Mouse (Mus musculus): ENCODE data around the gene Grik5. TPM values are rescaled to one million over a fixed set of nuclear protein-coding genes. Genes with fewer than 3 reads are reported as not detected.

The Grik5 gene
- polyA plus RNA-seq, 1 experiment from 2014 or later, result 8.3 TPM

- H3K4me2 ChIP-seq (ENCODE audit: low read length), result no peak overlapping the region
- peaks cover 4 to 8% of the 10 kb centered on the region in 2 experiments; a peak in 3 of 4 replicates for H3K4me1 ChIP-seq (ENCODE audit: control insufficient read depth in 2 of 2, insufficient read depth in 2 of 2, low read length in 2 of 2)
- no peak overlapping the region for H3K27ac ChIP-seq (replicated peaks in 1 of 2; ENCODE audit: control insufficient read depth in 1 of 2, insufficient read depth in 1 of 2, low read depth in 2 of 2, low read length in 2 of 2)
- peaks cover 26% of the 10 kb centered on the region for H3K27me3 ChIP-seq (ENCODE audit: control insufficient read depth, insufficient read depth, low read length)
- no peaks in the 10 kb centered on the region for H3K9me3 ChIP-seq (ENCODE audit: control insufficient read depth, low read length)
- H3K36me3 ChIP-seq (ENCODE audit: control insufficient read depth, insufficient read depth, low read length), result no peaks in the 10 kb centered on the region
- H3K9ac ChIP-seq (ENCODE audit: low read length), result no peak overlapping the region
- no peak overlapping the region for H3K4me3 ChIP-seq (ENCODE audit: control insufficient read depth in 1 of 2, insufficient read depth in 1 of 2, low read depth in 1 of 2, low read length in 2 of 2)
- WGBS, result 62% methylated on average over 12 of the region's 12 CpGs
- ATAC-seq (ENCODE audit: insufficient number of reproducible peaks, insufficient read depth, low FRiP score, low read depth), result no peak
These were observed 71.4 kb downstream of the Grik5 start for GRCm38 (mm10) chr7:25000711-25001110.

- no peaks in the 10 kb centered on the region for H3K9me3 ChIP-seq (ENCODE audit: control insufficient read depth, low read length)
- no peak for ATAC-seq (ENCODE audit: insufficient number of reproducible peaks, insufficient read depth, low FRiP score, low read depth)
- H3K36me3 ChIP-seq (ENCODE audit: control insufficient read depth, insufficient read depth, low read length), result no peaks in the 10 kb centered on the region
- no peak overlapping the region for H3K4me2 ChIP-seq (ENCODE audit: low read length)
- no peak overlapping the region for H3K9ac ChIP-seq (ENCODE audit: low read length)
- peaks cover 0 to 4% of the 10 kb centered on the region in 2 experiments; a peak in 2 of 4 replicates for H3K4me1 ChIP-seq (ENCODE audit: control insufficient read depth in 2 of 2, insufficient read depth in 2 of 2, low read length in 2 of 2)
- whole genome bisulfite sequencing, result 67% methylated on average over 7 of the region's 7 CpGs
- H3K27me3 ChIP-seq (ENCODE audit: control insufficient read depth, insufficient read depth, low read length), result peaks cover 21% of the 10 kb centered on the region
- no peak overlapping the region for H3K4me3 ChIP-seq (ENCODE audit: control insufficient read depth in 1 of 2, insufficient read depth in 1 of 2, low read depth in 1 of 2, low read length in 2 of 2)
- H3K27ac ChIP-seq (replicated peaks in 1 of 2; ENCODE audit: control insufficient read depth in 1 of 2, insufficient read depth in 1 of 2, low read depth in 2 of 2, low read length in 2 of 2), result no peak overlapping the region
These were observed 71.9 kb downstream of the Grik5 start for GRCm38 (mm10) chr7:25000211-25000610.

DNA sequence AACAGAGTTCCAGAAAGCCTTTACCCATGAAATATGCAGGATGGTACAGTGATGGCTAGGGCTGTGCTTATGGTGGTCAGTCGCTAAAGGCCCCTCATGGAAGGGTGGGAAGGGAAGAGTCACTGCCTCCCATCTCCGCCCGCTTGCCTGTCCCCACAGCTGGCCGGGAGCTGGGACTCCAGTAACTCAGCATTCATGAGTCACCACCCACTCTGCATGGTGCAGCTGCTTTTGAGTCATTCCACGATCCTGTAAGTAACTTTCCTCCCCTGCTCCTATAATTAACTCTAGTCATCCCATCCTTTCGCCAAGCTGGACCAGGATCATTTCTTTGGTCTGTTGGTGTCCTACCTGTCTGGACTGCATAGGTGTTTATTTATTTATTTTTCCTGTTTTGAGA is 79.1 kb downstream of the Grik5 start:
- no peak overlapping the region for H3K9ac ChIP-seq (ENCODE audit: low read length)
- H3K27ac ChIP-seq (replicated peaks in 1 of 2; ENCODE audit: control insufficient read depth in 1 of 2, insufficient read depth in 1 of 2, low read depth in 2 of 2, low read length in 2 of 2), result no peak overlapping the region
- no peaks in the 10 kb centered on the region for H3K9me3 ChIP-seq (ENCODE audit: control insufficient read depth, low read length)
- H3K4me1 ChIP-seq (ENCODE audit: control insufficient read depth in 2 of 2, insufficient read depth in 2 of 2, low read length in 2 of 2), result no peaks in the 10 kb centered on the region
- ATAC-seq (ENCODE audit: insufficient number of reproducible peaks, insufficient read depth, low FRiP score, low read depth), result no peak
- H3K4me2 ChIP-seq (ENCODE audit: low read length), result no peak overlapping the region
- no peaks in the 10 kb centered on the region for H3K36me3 ChIP-seq (ENCODE audit: control insufficient read depth, insufficient read depth, low read length)
- 71% methylated on average over 6 of the region's 6 CpGs for WGBS
- H3K27me3 ChIP-seq (ENCODE audit: control insufficient read depth, insufficient read depth, low read length), result no peaks in the 10 kb centered on the region
- H3K4me3 ChIP-seq (ENCODE audit: control insufficient read depth in 1 of 2, insufficient read depth in 1 of 2, low read depth in 1 of 2, low read length in 2 of 2), result no peak overlapping the region

- 81% methylated on average over 8 of the region's 8 CpGs for WGBS
- Histone ChIP-seq H3K4me3 (ENCODE audit: control insufficient read depth in 1 of 2, insufficient read depth in 1 of 2, low read depth in 1 of 2, low read length in 2 of 2) (no peak overlapping the region), H3K36me3 (ENCODE audit: control insufficient read depth, insufficient read depth, low read length) (no peaks in the 10 kb centered on the region), H3K27me3 (ENCODE audit: control insufficient read depth, insufficient read depth, low read length) (no peaks in the 10 kb centered on the region), H3K4me2 (ENCODE audit: low read length) (no peak overlapping the region), H3K9me3 (ENCODE audit: control insufficient read depth, low read length) (no peaks in the 10 kb centered on the region), H3K27ac (replicated peaks in 1 of 2; ENCODE audit: control insufficient read depth in 1 of 2, insufficient read depth in 1 of 2, low read depth in 2 of 2, low read length in 2 of 2) (no peak overlapping the region), H3K9ac (ENCODE audit: low read length) (no peak overlapping the region), H3K4me1 (ENCODE audit: control insufficient read depth in 2 of 2, insufficient read depth in 2 of 2, low read length in 2 of 2) (no peaks in the 10 kb centered on the region)
- no peak for ATAC-seq (ENCODE audit: insufficient number of reproducible peaks, insufficient read depth, low FRiP score, low read depth)
These were observed 81.7 kb downstream of the Grik5 start for GRCm38 (mm10) chr7:24990478-24990877.

DNA sequence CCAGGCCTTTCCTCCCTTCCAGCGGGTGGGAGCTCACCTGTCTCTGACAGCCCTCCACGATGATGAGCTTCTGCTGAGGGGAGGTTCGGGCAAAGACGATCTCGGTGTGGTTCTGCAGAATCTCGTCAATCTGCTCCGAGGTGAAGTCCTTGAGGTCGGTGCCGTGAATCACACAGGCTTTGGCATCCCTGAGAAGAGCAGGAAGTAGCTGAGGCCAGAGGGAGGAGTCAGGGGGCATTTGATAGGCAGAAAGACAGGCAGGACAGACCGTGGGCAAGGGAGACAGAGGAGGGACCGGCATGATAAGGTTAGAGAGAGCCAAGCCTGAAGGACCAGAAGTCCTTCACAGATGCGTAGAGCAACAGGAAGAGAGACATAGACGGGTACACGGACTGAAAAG is 84.2 kb downstream of the Grik5 start:
- H3K9ac ChIP-seq (ENCODE audit: low read length), result no peak overlapping the region
- H3K4me2 ChIP-seq (ENCODE audit: low read length), result no peak overlapping the region
- no peak for ATAC-seq (ENCODE audit: insufficient number of reproducible peaks, insufficient read depth, low FRiP score, low read depth)
- no peaks in the 10 kb centered on the region for H3K4me1 ChIP-seq (ENCODE audit: control insufficient read depth in 2 of 2, insufficient read depth in 2 of 2, low read length in 2 of 2)
- H3K9me3 ChIP-seq (ENCODE audit: control insufficient read depth, low read length), result no peaks in the 10 kb centered on the region
- WGBS, result 69% methylated on average over 14 of the region's 14 CpGs
- no peak overlapping the region for H3K4me3 ChIP-seq (ENCODE audit: control insufficient read depth in 1 of 2, insufficient read depth in 1 of 2, low read depth in 1 of 2, low read length in 2 of 2)
- H3K27ac ChIP-seq (replicated peaks in 1 of 2; ENCODE audit: control insufficient read depth in 1 of 2, insufficient read depth in 1 of 2, low read depth in 2 of 2, low read length in 2 of 2), result no peak overlapping the region
- no peaks in the 10 kb centered on the region for H3K36me3 ChIP-seq (ENCODE audit: control insufficient read depth, insufficient read depth, low read length)
- H3K27me3 ChIP-seq (ENCODE audit: control insufficient read depth, insufficient read depth, low read length), result no peaks in the 10 kb centered on the region

- Histone ChIP-seq H3K4me1 (ENCODE audit: control insufficient read depth in 2 of 2, insufficient read depth in 2 of 2, low read length in 2 of 2) (no peaks in the 10 kb centered on the region), H3K9me3 (ENCODE audit: control insufficient read depth, low read length) (no peaks in the 10 kb centered on the region), H3K9ac (ENCODE audit: low read length) (no peak overlapping the region), H3K4me3 (ENCODE audit: control insufficient read depth in 1 of 2, insufficient read depth in 1 of 2, low read depth in 1 of 2, low read length in 2 of 2) (no peak overlapping the region), H3K27ac (replicated peaks in 1 of 2; ENCODE audit: control insufficient read depth in 1 of 2, insufficient read depth in 1 of 2, low read depth in 2 of 2, low read length in 2 of 2) (no peak overlapping the region), H3K27me3 (ENCODE audit: control insufficient read depth, insufficient read depth, low read length) (no peaks in the 10 kb centered on the region), H3K36me3 (ENCODE audit: control insufficient read depth, insufficient read depth, low read length) (no peaks in the 10 kb centered on the region), H3K4me2 (ENCODE audit: low read length) (no peak overlapping the region)
- whole genome bisulfite sequencing, result 54% methylated on average over 5 of the region's 5 CpGs
- no peak for ATAC-seq (ENCODE audit: insufficient number of reproducible peaks, insufficient read depth, low FRiP score, low read depth)
These were observed 86.3 kb downstream of the Grik5 start for GRCm38 (mm10) chr7:24985799-24986198.

- 83% methylated on average over 2 of the region's 2 CpGs for WGBS
- no peak for ATAC-seq (ENCODE audit: insufficient number of reproducible peaks, insufficient read depth, low FRiP score, low read depth)
These were observed 87.8 kb downstream of the Grik5 start for GRCm38 (mm10) chr7:24984307-24984706.

GRCm38 (mm10) chr7:24983396-24983795 is 88.8 kb downstream of the Grik5 start:
- Histone ChIP-seq H3K27ac (replicated peaks in 1 of 2; ENCODE audit: control insufficient read depth in 1 of 2, insufficient read depth in 1 of 2, low read depth in 2 of 2, low read length in 2 of 2) (no peak overlapping the region), H3K4me2 (ENCODE audit: low read length) (no peak overlapping the region), H3K4me3 (ENCODE audit: control insufficient read depth in 1 of 2, insufficient read depth in 1 of 2, low read depth in 1 of 2, low read length in 2 of 2) (no peak overlapping the region), H3K9ac (ENCODE audit: low read length) (no peak overlapping the region), H3K27me3 (ENCODE audit: control insufficient read depth, insufficient read depth, low read length) (no peaks in the 10 kb centered on the region), H3K9me3 (ENCODE audit: control insufficient read depth, low read length) (no peaks in the 10 kb centered on the region), H3K4me1 (ENCODE audit: control insufficient read depth in 2 of 2, insufficient read depth in 2 of 2, low read length in 2 of 2) (no peaks in the 10 kb centered on the region), H3K36me3 (ENCODE audit: control insufficient read depth, insufficient read depth, low read length) (no peaks in the 10 kb centered on the region)
- WGBS, result 72% methylated on average over 5 of the region's 5 CpGs
- ATAC-seq (ENCODE audit: insufficient number of reproducible peaks, insufficient read depth, low FRiP score, low read depth), result no peak

More at GRCm38 (mm10) chr7:24984307-24984706, 87.8 kb downstream of the Grik5 start:
- Histone ChIP-seq H3K4me2 (ENCODE audit: low read length) (no peak overlapping the region), H3K9ac (ENCODE audit: low read length) (no peak overlapping the region), H3K4me3 (ENCODE audit: control insufficient read depth in 1 of 2, insufficient read depth in 1 of 2, low read depth in 1 of 2, low read length in 2 of 2) (no peak overlapping the region), H3K36me3 (ENCODE audit: control insufficient read depth, insufficient read depth, low read length) (no peaks in the 10 kb centered on the region), H3K9me3 (ENCODE audit: control insufficient read depth, low read length) (no peaks in the 10 kb centered on the region), H3K27ac (replicated peaks in 1 of 2; ENCODE audit: control insufficient read depth in 1 of 2, insufficient read depth in 1 of 2, low read depth in 2 of 2, low read length in 2 of 2) (no peak overlapping the region), H3K4me1 (ENCODE audit: control insufficient read depth in 2 of 2, insufficient read depth in 2 of 2, low read length in 2 of 2) (no peaks in the 10 kb centered on the region), H3K27me3 (ENCODE audit: control insufficient read depth, insufficient read depth, low read length) (no peaks in the 10 kb centered on the region)
